Mouse (Mus musculus) bone marrow, adult 2 months (tissue): ENCODE data around the gene Zdhhc15.

Experiments used
- CTCF ChIP-seq: fragments of 200-500 bp; IDR thresholded peaks from 2 replicates; pipeline ENCODE4 v1.5.1; 2011; ENCODE audit warnings: low read length, control low read depth; ENCODE audit not compliant: control insufficient read depth, insufficient read depth
- POLR2A ChIP-seq: fragments of 200-500 bp; IDR thresholded peaks from 2 replicates; pipeline ENCODE4 v1.6.1; 2011; ENCODE audit warnings: low read depth, mild to moderate bottlenecking, control low read depth, low read length, borderline replicate concordance; ENCODE audit not compliant: control insufficient read depth

GRCm38 (mm10) chrX:104573946-104574345 lies 96.9 kb downstream of the Zdhhc15 start:
- TF ChIP-seq CTCF = no peak
- TF ChIP-seq POLR2A = no peak
